Mouse (Mus musculus) heart, embryonic 10.5 days (tissue): ENCODE results near the gene Tmem89. TPM values are rescaled to one million over a fixed set of nuclear protein-coding genes. Genes with fewer than 3 reads are reported as not detected.
A peak's percentile ranks its signal among the peaks of the same experiment; 100 is the strongest.

Experiments used
- DNase-seq: peaks from one replicate; pipeline ENCODE4 v3.0.0-alpha.2; 2017; ENCODE audit warnings: low spot score
- H3K27ac ChIP-seq: fragments of 300-500 bp; sonication (generic); 2 replicates; pipeline ENCODE4 v1.5.1; 2016; ENCODE audit warnings: mild to moderate bottlenecking
- H3K27me3 ChIP-seq: fragments of 300-500 bp; sonication (generic); 2 replicates; pipeline ENCODE4 v1.6.1; 2016; ENCODE audit warnings: mild to moderate bottlenecking; ENCODE audit not compliant: poor library complexity, insufficient read depth, severe bottlenecking
- H3K36me3 ChIP-seq: fragments of 300-500 bp; sonication (generic); 2 replicates; pipeline ENCODE4 v1.6.1; 2016; ENCODE audit warnings: mild to moderate bottlenecking, moderate library complexity
- H3K4me1 ChIP-seq: fragments of 300-500 bp; sonication (generic); 2 replicates; pipeline ENCODE4 v1.6.1; 2016; ENCODE audit warnings: mild to moderate bottlenecking
- H3K4me3 ChIP-seq: fragments of 300-500 bp; sonication (generic); 2 replicates; pipeline ENCODE4 v1.5.1; 2016; ENCODE audit warnings: mild to moderate bottlenecking, moderate library complexity
- H3K9me3 ChIP-seq: fragments of 300-500 bp; sonication (generic); 2 replicates; pipeline ENCODE4 v1.6.1; 2016; ENCODE audit warnings: mild to moderate bottlenecking, moderate library complexity
- WGBS: fragments of 180-500 bp; shearing (Covaris S2); methylation state at CpG from one replicate; pipeline ENCODE4 v1.1.7; 2016; 5-methylcytosine and 5-hydroxymethylcytosine counted together
- polyA plus RNA-seq: library from polyadenylated mRNA; unstranded; fragments of >200 nt; fragmentation: Nextera tagmentation; extraction: Ambion mirVana; gene quantifications from 2 replicates; pipeline ENCODE4 v1.2.1, GENCODE M21; 2016

The Tmem89 gene
- polyA plus RNA-seq, result not detected in 2 replicates

DNA sequence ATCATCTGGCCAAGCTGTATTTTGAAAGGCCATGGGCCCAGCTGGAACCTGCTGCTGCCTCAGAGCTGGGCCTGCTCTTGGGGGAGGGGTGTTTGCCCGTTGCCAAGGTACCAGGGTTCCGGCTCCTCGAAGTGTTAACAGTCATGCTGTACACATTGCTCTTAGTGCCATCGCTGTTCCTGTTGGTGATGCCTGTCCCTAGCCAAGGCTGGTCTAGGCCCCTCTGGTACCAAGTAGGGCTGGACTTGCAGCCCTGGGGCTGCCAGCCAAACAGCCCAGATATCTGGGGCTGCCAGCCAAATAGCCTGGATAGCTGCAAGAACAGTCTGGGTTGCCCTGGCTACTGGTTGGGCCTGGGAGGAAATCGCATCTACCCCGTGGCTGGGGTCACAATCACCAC, at the start of gene Tmem89:
Gene Tmem89 (plus strand): TSS at position 129 of the 400 bp plus-strand sequence.
- Histone ChIP-seq H3K9me3 (no peaks in the 10 kb centered on the region), H3K36me3 (no peaks in the 10 kb centered on the region), H3K27me3 (no peaks in the 10 kb centered on the region), H3K4me3 (no peak within 1 kb of the TSS), H3K27ac (no peak within 1 kb of the TSS), H3K4me1 (peaks cover 12% of the 10 kb centered on the region)
- no peak for DNase-seq
- WGBS, result 74% methylated on average over 6 of the region's 6 CpGs

- Histone ChIP-seq H3K4me1 (peaks cover 12% of the 10 kb centered on the region), H3K27ac (no peak overlapping the region), H3K4me3 (no peak overlapping the region), H3K36me3 (no peaks in the 10 kb centered on the region), H3K9me3 (no peaks in the 10 kb centered on the region), H3K27me3 (no peaks in the 10 kb centered on the region)
- no peak for DNase-seq
- WGBS, result 50% methylated on average over 6 of the region's 6 CpGs
These were observed 2.1 kb upstream of the Tmem89 start for GRCm38 (mm10) chr9:108912308-108912707.

DNA sequence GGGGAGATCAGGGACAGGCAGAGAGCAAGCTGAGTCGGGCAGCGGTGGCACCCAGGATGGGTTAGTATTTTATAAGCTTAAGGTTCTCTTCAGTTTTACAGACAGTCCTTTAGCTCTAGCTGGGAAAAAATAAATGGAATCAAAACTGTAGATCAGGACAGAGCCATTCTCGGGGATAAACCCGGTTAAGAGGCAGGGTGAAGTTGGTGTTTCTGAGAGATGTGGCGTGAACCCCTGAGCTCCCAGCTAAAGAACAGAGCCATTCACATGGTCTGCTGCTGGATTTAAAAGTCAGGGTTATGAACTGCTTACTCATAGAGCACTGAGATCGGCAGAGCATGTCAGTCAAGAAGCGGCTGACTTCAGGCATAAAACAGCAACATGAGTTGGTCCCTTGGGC, 1.3 kb upstream of the Tmem89 start:
- Histone ChIP-seq H3K27me3 (no peaks in the 10 kb centered on the region), H3K27ac (no peak overlapping the region), H3K36me3 (no peaks in the 10 kb centered on the region), H3K9me3 (no peaks in the 10 kb centered on the region), H3K4me1 (peaks cover 12% of the 10 kb centered on the region), H3K4me3 (no peak overlapping the region)
- no peak for DNase-seq
- 86% methylated on average over 7 of the region's 7 CpGs for WGBS

- H3K4me3 ChIP-seq, result no peak overlapping the region
- no peak overlapping the region for H3K27ac ChIP-seq
- H3K9me3 ChIP-seq, result no peaks in the 10 kb centered on the region
- H3K27me3 ChIP-seq, result no peaks in the 10 kb centered on the region
- no peak for DNase-seq
- peaks cover 12% of the 10 kb centered on the region for H3K4me1 ChIP-seq
- WGBS, result 85% methylated on average over 10 of the region's 10 CpGs
- H3K36me3 ChIP-seq, result no peaks in the 10 kb centered on the region
These were observed 798 bp upstream of the Tmem89 start for GRCm38 (mm10) chr9:108913621-108914020.

GRCm38 (mm10) chr9:108925897-108926296, 11.5 kb downstream of the Tmem89 start:
- no peaks in the 10 kb centered on the region for H3K36me3 ChIP-seq
- no peaks in the 10 kb centered on the region for H3K4me1 ChIP-seq
- WGBS, result 69% methylated on average over 8 of the region's 8 CpGs

DNA sequence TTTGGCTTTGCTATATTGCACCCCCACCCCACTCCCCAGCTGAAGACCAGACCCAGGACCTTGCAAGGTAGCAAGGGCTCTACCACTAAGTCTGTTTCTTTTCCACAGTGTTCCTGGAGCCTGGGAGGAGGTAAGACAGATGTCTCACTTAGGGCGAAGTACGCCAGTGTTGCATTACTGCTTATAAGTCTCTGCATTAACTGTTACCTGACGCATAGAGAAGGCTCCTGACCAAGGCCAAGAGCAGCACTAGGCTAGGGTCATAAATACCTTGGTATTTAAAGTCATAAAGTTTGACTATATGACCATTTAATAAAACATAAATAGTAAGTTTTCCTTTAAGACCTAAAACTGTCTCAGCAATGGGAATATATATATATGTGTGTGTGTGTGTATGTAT, 14.0 kb downstream of the Tmem89 start:
- Histone ChIP-seq H3K9me3 (no peaks in the 10 kb centered on the region), H3K36me3 (no peaks in the 10 kb centered on the region), H3K27ac (no peak overlapping the region), H3K4me3 (no peak overlapping the region), H3K27me3 (peaks cover 30% of the 10 kb centered on the region), H3K4me1 (no peaks in the 10 kb centered on the region)
- WGBS, result 74% methylated on average over 3 of the region's 3 CpGs
- no peak for DNase-seq

More at GRCm38 (mm10) chr9:108925897-108926296, 11.5 kb downstream of the Tmem89 start:
- no peak for DNase-seq
- H3K9me3 ChIP-seq, result no peaks in the 10 kb centered on the region
- H3K4me3 ChIP-seq, result no peak overlapping the region
- H3K27me3 ChIP-seq, result peaks cover 32% of the 10 kb centered on the region
- H3K27ac ChIP-seq, result no peak overlapping the region

DNA sequence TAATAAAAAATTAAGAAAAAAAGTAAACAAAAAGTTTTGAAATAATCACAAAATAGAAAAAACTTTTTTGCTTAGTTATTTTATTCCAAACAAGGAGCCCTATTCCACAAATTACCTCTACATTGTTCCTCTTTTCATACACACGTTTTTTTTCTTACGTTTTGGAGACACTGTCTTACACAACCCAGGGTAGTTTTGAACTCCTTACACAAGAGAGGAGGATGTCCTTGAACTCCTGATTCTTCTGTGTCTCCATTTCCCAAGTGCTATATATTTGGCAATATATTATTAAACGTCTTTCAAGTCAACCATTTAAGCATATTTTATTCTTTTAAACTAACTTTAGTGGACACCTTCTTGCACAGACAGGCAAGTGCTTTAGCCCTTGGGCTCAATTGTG, 21.6 kb downstream of the Tmem89 start:
- no peaks in the 10 kb centered on the region for H3K27me3 ChIP-seq
- no peaks in the 10 kb centered on the region for H3K9me3 ChIP-seq
- peaks cover 32% of the 10 kb centered on the region for H3K36me3 ChIP-seq
- peak overlapping the region; percentile 91 for H3K4me3 ChIP-seq
- no peak overlapping the region for H3K27ac ChIP-seq
- no peak for DNase-seq
- WGBS, result 12% methylated on average over 3 of the region's 3 CpGs
- no peaks in the 10 kb centered on the region for H3K4me1 ChIP-seq

DNA sequence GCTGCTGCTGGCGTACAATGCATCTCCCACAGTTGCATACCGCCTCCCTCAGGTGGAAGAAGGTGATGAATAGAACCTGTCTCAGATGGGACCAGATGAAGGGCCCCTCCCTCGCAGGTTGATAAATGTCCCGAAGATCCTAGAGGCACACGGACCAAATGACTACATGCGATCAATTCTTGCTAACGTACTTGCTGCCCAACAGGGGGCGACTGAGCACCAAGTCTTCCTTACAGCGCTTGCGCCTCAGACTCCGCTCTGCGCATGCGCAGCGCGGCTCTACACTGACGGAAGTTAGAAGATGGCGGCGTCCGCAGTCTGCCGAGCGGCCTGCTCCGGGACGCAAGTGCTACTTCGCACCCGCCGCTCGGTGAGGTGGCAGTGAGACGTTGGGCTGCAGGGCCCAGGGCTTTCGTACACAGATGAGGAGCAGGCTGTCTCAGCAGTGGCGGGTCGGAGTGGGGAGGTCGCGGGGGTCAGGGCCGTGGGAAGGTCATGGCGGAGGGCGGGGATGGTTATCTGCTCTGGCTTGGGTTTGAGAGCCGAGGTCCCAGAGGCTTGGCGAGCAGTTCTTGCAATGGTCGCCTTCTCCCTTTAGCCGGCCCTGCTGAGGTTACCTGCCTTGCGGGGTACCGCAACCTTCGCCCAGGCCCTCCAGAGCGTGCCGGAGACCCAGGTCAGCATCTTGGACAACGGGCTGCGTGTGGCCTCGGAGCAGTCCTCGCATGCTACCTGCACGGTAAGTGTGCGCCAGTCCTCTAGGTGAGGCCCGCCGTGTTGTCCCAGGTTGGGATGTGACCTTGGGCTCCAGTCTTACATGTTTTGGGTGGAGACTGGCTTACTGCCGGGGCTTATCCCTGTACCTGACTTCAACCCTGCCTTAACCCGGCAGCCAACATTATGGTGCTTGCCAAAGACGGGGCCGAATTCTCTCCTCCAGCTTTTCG, 22.3 kb downstream of the Tmem89 start, which contains the start of gene Uqcrc1:
Gene Uqcrc1 (plus strand): TSS at position 216 of the 947 bp plus-strand sequence.
- H3K9me3 ChIP-seq, result no peaks in the 10 kb centered on the region
- DNase-seq, result peak; percentile 97
- no peaks in the 10 kb centered on the region for H3K4me1 ChIP-seq
- H3K36me3 ChIP-seq, result peaks cover 39% of the 10 kb centered on the region
- no peaks in the 10 kb centered on the region for H3K27me3 ChIP-seq
- under 1% methylated on average over 58 of the region's 58 CpGs for WGBS
- peak within 1 kb of the TSS; percentile 91 for H3K4me3 ChIP-seq
- peak within 1 kb of the TSS; percentile 96 for H3K27ac ChIP-seq

DNA sequence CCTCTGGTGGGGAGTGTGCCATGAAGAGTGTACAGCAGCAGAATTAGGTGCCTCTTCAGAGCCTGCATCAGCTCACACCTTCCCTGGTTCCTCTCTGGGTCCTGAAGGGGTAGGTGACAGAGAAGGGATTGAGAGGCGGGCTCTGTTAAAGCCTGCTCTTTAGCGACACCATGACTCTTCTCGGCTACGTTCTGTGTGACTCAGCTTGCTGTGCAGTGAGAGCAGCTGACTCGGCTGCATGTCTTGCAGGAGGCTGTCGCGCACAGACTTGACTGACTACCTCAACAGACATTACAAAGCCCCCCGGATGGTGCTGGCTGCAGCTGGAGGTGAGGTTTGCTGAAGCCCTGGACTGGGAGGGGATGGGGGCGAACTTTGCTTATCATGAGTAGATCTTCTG, 30.7 kb downstream of the Tmem89 start:
- no peak for DNase-seq
- Histone ChIP-seq H3K27ac (no peak overlapping the region), H3K36me3 (peaks cover 95% of the 10 kb centered on the region), H3K9me3 (no peaks in the 10 kb centered on the region), H3K4me1 (peaks cover 14% of the 10 kb centered on the region), H3K27me3 (no peaks in the 10 kb centered on the region), H3K4me3 (no peak overlapping the region)
- 73% methylated on average over 9 of the region's 9 CpGs for WGBS

DNA sequence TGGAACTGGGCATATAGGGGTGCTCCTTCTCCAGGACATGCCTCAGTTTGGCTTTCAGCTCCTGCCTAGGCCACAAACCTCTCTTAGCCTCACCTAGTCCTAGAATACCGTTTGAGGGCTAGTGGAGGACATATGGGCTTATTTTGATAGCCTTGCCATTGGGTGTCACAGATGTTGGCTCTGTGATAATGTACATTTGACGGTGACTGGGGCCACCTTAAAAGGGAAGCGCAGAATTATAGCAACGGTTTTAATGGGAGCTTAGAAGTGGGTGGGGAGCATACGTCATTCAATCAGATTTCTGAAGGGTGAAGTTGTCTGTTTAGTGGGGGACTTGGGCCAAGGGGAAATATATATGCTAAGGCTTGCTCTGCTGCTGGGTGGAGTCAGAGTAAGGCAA, 31.2 kb downstream of the Tmem89 start:
- no peaks in the 10 kb centered on the region for H3K27me3 ChIP-seq
- peaks cover 14% of the 10 kb centered on the region for H3K4me1 ChIP-seq
- H3K4me3 ChIP-seq, result no peak overlapping the region
- 82% methylated on average over 5 of the region's 5 CpGs for WGBS
- no peak overlapping the region for H3K27ac ChIP-seq
- DNase-seq, result no peak
- H3K9me3 ChIP-seq, result no peaks in the 10 kb centered on the region
- peaks cover 95% of the 10 kb centered on the region for H3K36me3 ChIP-seq

DNA sequence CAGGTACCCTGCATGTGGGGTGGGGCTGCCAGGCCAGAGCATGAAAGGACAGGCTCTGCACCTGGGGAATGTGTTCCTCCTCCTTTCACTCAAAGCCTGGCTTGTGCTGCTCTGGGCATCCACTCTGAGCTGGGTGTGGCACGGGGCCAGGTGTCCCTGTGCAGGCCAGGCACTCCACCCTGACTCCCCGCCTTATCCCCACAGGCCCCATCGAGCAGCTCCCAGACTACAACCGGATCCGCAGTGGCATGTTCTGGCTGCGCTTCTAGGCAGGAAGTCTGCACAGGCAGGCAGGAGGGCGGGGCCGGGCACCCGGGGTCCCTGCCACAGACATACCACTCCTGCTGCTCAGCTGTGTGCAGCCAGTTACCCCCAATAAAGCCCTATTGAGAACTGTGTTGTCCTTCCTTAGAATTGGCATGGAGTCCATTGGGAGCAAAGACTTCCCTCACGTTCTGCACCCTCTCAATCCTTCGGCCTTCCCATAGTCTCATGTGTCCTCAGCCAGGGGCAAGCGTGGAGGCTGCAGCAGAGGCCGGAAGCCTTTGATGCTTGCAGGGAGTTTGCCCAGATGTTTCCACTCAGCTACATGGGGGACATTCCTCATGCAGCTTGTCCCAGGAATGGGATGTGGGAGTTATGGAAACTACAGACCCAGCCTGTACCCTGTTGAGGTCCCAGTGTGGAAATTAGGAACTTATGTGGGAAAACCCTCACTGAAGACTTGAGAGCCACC, 35.0 kb downstream of the Tmem89 start:
- Histone ChIP-seq H3K27me3 (peaks cover 25% of the 10 kb centered on the region), H3K36me3 (peaks cover 71% of the 10 kb centered on the region), H3K4me3 (no peak overlapping the region), H3K27ac (peak overlapping the region; percentile 18; the same call in 1 of the 2 replicates), H3K4me1 (peaks cover 29% of the 10 kb centered on the region), H3K9me3 (no peaks in the 10 kb centered on the region)
- no peak for DNase-seq
- WGBS, result 81% methylated on average over 13 of the region's 13 CpGs

DNA sequence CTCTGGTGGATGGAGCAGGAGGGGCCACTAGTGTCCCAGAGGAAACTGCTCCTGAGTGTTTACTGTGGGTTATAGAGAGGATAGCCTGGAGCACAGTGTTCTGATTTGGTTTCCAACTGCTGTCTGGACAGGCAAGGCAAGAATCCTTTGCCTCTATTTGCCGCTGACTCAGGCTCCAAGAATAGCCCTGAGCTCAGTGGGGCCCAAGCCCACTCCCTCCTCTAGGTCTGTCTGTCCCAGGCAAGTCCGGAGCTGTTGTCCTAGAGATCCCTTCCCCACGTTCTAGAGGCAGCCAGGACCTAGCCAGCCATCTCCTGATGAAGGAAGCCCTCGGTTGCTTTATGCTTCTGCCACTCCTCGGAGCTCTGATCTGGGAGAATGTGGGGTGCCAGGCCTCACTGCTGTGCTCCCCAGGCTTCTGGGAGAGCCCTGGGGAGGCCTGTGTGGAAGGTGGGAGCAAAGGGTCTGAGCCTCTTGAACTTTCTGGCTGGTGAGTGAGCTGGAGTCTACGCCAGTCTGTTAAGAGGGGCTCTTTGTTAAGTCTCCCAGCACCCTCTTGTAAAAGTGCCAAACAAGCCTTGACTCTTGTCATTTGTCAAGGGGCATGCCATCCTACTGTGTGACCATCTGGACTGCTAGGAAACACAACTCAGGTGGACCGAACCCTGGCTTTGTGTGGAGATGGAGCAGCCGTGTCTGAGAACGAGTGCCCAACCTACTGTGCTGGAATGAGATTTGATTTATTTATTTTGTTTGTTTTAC, 35.7 kb downstream of the Tmem89 start:
- 79% methylated on average over 9 of the region's 9 CpGs for WGBS
- H3K9me3 ChIP-seq, result no peaks in the 10 kb centered on the region
- peaks cover 35% of the 10 kb centered on the region for H3K4me1 ChIP-seq
- no peak for DNase-seq
- no peak overlapping the region for H3K4me3 ChIP-seq
- H3K27me3 ChIP-seq, result peaks cover 32% of the 10 kb centered on the region
- peaks cover 64% of the 10 kb centered on the region for H3K36me3 ChIP-seq
- H3K27ac ChIP-seq, result peak overlapping the region; percentile 37; the same call in 1 of the 2 replicates
